Mouse (Mus musculus) lung, postnatal 25 days (tissue): ENCODE measurements around the gene Rgs7.
A peak's percentile ranks its signal among the peaks of the same experiment; 100 is the strongest.

ENCODE experiments used
- DNase-seq: peaks from one replicate; pipeline ENCODE4 v3.0.0; 2022; ENCODE audit warnings: low spot score

Gene Rgs7

GRCm38 (mm10) chr1:175491861-175492682 is at the start of gene Rgs7:
Rgs7 (minus strand) TSS chr1:175492500.
- peak; percentile 4 for DNase-seq

DNA sequence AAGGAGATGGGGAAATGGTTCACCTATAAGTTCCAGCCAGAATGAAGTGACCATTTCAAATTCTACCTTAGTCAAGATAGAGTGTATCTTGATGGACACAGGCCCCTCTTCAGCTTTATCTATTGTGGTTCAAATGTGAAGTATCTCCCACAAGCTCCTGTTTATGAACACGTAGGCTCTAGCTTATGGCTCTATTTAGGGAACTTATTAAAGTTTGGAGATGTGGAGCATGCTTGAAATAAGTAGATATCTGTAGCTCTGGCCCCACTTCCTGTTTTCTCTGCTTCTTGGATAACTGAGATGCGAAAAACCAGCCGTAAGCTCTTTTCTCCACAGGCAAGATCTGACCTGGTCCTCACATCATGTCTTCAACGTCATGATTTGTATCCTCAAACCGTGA is 48.4 kb upstream of the Rgs7 start:
- no peak for DNase-seq

DNA sequence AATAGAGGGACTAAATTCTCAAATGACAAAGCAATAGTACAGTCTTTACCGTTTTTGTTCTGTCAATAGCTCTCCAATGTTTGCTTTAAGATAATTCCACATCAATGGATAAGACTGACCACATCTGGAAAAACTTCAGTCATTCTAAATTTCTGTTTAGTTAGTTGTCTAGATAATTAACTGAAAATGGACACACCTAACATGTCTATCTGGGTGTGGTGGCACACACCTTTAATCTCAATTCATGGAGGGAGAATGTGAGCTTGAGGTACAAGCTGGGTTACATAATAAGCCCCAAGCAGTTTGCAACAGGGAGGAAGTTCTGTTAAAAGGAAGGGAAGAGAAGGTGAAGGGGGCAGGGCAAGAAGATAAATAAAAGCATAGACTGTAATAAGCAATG is 45.0 kb upstream of the Rgs7 start:
- DNase-seq, result no peak

GRCm38 (mm10) chr1:175529858-175530257 is 37.6 kb upstream of the Rgs7 start:
- DNase-seq, result no peak

- DNase-seq, result peak; percentile 3
Measured at GRCm38 (mm10) chr1:175524626-175525294, 32.5 kb upstream of the Rgs7 start.

DNA sequence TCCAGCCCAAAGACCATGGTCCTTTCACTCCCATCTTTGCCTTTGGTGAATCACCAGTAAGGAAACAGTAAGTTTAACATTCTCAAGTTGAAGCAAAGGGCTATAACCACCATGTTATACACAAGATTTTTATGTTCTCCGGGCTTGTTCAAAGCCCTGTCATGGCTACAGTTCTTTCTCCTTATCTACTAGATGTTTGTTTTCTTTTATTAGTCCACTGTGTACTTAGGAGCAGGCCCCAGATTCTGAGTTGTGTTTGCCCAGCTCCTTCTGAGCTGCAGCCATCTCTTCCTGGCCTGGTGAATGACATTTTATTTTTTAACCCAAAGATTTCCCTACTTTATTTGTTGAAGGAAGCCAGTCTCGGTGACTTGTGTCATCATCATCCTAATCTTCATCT is 31.3 kb upstream of the Rgs7 start:
- DNase-seq, result no peak

DNA sequence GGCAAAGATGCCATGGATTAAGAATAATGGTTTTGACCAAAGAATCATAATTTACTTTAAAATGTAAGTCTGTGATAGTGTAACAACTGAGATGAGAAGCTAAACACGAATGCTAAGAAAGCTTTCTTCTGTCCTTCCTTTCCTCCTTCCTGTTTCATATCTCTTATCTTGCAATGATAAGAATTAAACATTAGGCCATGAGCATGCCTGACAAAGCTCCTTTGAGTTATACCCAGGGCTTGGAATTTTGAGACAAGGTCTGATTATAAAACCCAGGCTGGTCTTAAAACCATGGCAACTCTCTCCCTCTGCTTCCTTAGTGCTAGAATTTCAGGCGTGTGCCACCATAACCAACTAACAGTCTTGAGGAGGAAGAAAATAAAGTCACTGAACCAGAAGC is 22.2 kb upstream of the Rgs7 start:
- DNase-seq, result no peak

GRCm38 (mm10) chr1:175512173-175512572 is 19.9 kb upstream of the Rgs7 start:
- no peak for DNase-seq

DNA sequence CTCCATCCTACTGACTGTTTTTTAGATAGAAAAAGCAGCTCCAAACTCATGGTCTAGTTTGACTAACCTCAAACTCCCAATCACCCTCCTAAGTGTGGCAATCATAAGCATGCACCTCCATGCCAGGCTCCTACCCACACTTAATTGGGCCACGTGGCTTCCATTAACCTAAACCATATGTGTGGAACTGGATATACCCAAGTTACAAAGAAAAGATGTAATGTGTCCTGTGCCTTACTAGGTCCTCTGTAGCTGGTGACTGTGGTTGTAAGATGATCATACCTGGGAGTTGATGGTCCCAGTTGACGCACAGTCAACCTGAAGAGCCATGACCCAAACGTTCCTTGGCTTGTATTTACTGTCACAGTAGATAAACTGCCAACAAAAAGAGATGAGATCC is 17.7 kb upstream of the Rgs7 start:
- DNase-seq, result no peak

DNA sequence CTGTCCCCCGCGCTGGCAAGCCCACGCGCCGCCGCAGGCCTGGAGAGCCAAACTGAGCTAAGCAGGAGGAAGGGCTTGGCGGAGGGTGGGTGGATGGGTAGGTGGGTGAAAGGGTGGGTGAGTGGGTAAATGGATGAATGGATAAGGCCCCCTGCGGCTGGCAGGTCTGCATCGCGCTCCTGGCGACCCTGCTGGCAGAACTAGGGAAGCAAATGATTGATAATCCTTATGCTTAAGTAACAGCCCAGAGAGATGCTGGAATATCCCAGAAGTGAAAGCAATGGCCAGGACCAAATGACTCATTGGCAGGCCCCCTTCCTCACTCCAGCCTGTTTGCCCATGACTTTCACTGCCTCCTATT is 363 bp upstream of the Rgs7 start:
- no peak for DNase-seq

DNA sequence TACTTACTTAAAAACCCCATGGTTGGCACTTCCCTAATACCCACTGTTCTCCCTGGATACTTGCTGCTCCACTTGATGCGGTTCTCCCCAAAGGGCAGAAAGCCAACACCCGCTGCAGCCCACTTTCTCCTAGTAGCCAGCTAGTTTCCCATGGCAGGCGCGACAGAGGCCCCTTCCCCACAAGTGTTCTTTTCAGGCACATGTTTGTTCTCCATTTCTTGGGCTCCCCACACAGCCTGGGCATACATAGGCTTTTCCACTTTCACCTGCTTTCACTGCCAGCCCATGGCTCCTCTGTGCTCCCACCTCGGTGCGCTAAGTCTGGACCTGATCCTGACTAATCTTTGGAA is 814 bp downstream of the Rgs7 start:
- DNase-seq, result no peak

- no peak for DNase-seq
Measured at GRCm38 (mm10) chr1:175485109-175485508, 7.2 kb downstream of the Rgs7 start.

- DNase-seq, result no peak
Measured at GRCm38 (mm10) chr1:175473060-175473459, 19.2 kb downstream of the Rgs7 start.

- no peak for DNase-seq
Measured at GRCm38 (mm10) chr1:175469087-175469788, 23.1 kb downstream of the Rgs7 start.

GRCm38 (mm10) chr1:175464566-175464965 is 27.7 kb downstream of the Rgs7 start:
- no peak for DNase-seq

- no peak for DNase-seq
Measured at GRCm38 (mm10) chr1:175462351-175462750, 29.9 kb downstream of the Rgs7 start.

DNA sequence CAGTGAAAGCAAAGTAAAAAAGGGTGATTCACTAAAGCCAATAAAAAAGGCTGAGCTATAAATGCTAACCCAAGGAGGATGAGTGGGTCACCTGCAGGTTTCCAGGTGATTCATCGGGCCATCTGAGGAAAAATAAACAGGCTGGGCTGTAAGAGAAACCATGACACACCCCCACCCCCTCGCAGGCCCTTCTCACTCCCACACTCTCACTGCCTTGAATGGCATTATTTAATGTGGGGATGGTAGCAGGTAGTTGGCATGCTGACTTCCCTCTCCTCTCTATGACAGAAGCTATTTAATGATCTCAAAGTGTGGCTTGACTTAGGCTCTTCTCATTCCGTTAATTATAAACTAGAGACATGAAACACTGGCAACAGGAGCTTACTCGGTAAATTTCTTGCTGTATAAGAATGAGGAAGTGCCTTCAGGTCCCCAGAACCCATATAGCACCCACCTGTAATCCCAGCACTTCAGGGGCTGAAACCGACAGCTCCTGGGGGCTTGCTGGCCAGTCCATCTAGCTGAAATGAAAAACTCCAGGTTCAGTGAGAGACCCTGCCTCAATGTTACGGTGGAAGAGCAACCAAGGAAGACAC is 38.2 kb downstream of the Rgs7 start:
- DNase-seq, result no peak

GRCm38 (mm10) chr1:175448017-175448416 is 44.3 kb downstream of the Rgs7 start:
- DNase-seq, result no peak

DNA sequence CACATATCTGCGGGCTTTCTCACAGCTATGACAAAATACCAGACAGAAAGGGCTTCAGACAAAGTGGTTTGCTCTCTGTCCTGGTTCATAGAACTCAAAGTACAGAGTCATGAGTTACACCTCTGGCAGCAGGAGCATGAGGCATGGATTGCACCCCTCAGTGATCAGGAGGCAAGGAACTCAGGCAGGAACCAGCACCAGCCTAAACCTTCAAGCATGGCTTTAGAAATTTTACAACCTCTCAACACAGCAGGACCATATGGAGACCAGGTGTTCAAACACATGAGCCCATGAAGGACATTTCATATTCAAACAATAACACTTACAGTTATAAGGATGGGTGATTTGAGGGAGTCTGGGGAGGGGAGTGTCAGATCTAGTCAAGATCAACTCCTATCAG is 49.4 kb downstream of the Rgs7 start:
- DNase-seq, result no peak

DNA sequence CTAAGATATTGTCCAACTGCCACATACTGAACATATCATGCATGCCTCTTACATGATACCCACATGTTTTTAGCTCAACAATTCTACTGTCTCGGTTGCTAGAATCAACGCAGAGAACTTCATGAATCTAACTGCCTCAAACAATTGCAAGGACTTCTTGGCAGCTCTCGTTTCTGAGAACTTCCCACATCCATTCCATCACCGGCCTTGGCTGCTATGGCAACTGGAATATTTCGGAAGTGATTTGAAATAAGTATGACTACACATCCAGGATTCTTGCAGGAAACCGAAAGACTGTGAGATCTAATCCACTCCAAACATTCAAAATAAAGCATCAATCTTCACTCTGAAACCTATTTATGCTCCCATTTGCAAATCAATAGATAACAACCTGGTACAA is 50.3 kb downstream of the Rgs7 start:
- DNase-seq, result no peak

GRCm38 (mm10) chr1:175433622-175434204 is 58.6 kb downstream of the Rgs7 start:
- no peak for DNase-seq

DNA sequence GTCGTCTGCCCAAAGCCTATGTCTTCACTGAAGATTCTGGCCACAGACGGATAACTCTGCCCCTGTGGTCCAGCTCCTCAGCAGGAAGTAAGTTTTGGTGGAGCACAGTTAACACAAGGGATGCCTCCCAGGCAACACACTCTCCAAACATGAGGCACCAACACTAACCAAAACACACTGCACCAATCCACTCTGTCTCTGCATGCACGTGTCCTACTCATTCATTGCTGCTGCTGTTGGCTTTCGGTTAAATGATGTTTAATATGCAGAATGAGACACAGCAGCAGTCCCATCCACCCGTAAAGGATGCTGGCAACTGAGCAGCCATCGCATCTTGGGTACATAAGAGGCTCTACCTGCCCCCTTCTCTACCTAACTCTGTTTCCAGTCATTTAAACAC is 59.2 kb downstream of the Rgs7 start:
- DNase-seq, result no peak
